Mouse (Mus musculus) heart, embryonic 11.5 days (tissue): ENCODE data around the gene Fbxw4. TPM values are rescaled to one million over a fixed set of nuclear protein-coding genes. Genes with fewer than 3 reads are reported as not detected.

Experiments
- ATAC-seq: fragments of 200-750 bp; cut with Nextera tagmentation; replicated peaks from 2 replicates; pipeline ENCODE4 v1.8.0; 2017; ENCODE audit warnings: moderate library complexity; ENCODE audit not compliant: insufficient number of reproducible peaks, low FRiP score, low TSS enrichment
- H3K27ac ChIP-seq: fragments of 300-500 bp; sonication (generic); 2 replicates; pipeline ENCODE4 v1.5.1; 2014; ENCODE audit warnings: mild to moderate bottlenecking, low read depth, low read length
- H3K27me3 ChIP-seq: fragments of 300-500 bp; sonication (generic); 2 replicates; pipeline ENCODE4 v1.6.1; 2014; ENCODE audit warnings: mild to moderate bottlenecking, low read length, mixed read lengths; ENCODE audit not compliant: control insufficient read depth, insufficient read depth
- H3K36me3 ChIP-seq: fragments of 300-500 bp; sonication (generic); 2 replicates; pipeline ENCODE4 v1.6.1; 2014; ENCODE audit warnings: mild to moderate bottlenecking, low read length, moderate library complexity, mixed read lengths; ENCODE audit not compliant: control insufficient read depth, insufficient read depth
- H3K4me1 ChIP-seq: fragments of 300-500 bp; sonication (generic); 2 replicates; pipeline ENCODE4 v1.6.1; 2014; ENCODE audit warnings: low read length; ENCODE audit not compliant: control insufficient read depth, insufficient read depth
- H3K4me2 ChIP-seq: fragments of 300-500 bp; sonication (generic); 2 replicates; pipeline ENCODE4 v1.6.1; 2014; ENCODE audit warnings: mild to moderate bottlenecking, moderate library complexity
- H3K4me3 ChIP-seq: fragments of 300-500 bp; sonication (generic); 2 replicates; pipeline ENCODE4 v1.5.1; 2014; ENCODE audit warnings: low read depth, low read length
- H3K9ac ChIP-seq: fragments of 300-500 bp; sonication (generic); 2 replicates; pipeline ENCODE4 v1.6.1; 2014; ENCODE audit warnings: mild to moderate bottlenecking, low read depth, low read length, moderate library complexity
- H3K9me3 ChIP-seq: fragments of 300-500 bp; sonication (generic); replicated peaks from 2 replicates; pipeline ENCODE4 v1.6.1; 2016; ENCODE audit warnings: low read length; ENCODE audit not compliant: control insufficient read depth
- WGBS: fragments of 180-500 bp; shearing (Covaris S2); extraction: QIAGEN DNeasy Blood & Tissue Kit; methylation state at CpG from one replicate; pipeline ENCODE4 v1.1.7; 2014; ENCODE audit not compliant: insufficient replicate concordance; 5-methylcytosine and 5-hydroxymethylcytosine counted together
- polyA plus RNA-seq: library from polyadenylated mRNA; unstranded; fragments of >200 nt; fragmentation: Nextera tagmentation; extraction: Ambion mirVana; gene quantifications from 2 replicates; pipeline ENCODE4 v1.2.1, GENCODE M21; 2014

Fbxw4 gene
- polyA plus RNA-seq, 1 experiment from 2014 or later, result 4.2 TPM

- 77% methylated on average over 4 of the region's 4 CpGs for WGBS
- Histone ChIP-seq H3K36me3 (0 out of 2 replicates have a peak, but pooled peaks cover 3% of the 10 kb centered on the region), H3K9me3 (no peaks in the 10 kb centered on the region), H3K27ac (no peak overlapping the region), H3K27me3 (no peaks in the 10 kb centered on the region), H3K9ac (no peak overlapping the region), H3K4me2 (no peak overlapping the region), H3K4me1 (no peaks in the 10 kb centered on the region), H3K4me3 (no peak overlapping the region)
- no peak for ATAC-seq
Observed at GRCm38 (mm10) chr19:45597106-45597505, 63.0 kb downstream of the Fbxw4 start.

DNA sequence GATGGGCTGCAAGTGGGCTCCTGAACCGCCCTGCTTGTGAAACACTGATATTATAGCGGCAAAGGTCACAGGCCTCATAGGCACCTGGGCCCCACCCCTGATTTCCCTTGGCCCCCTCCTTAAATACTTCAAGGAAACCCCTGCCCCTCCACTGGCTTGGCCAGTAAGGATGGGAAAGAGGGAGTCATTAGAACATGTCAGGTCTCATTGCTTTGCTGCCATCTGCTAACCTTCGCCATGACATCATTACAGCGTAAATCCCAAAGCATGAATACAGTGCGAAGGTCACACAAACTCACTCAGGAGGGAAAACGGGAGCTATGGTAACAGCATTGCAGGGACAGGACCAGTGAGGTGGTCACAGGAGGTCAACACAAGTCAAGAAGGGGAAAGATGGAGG, 63.7 kb downstream of the Fbxw4 start:
- H3K27ac ChIP-seq, result no peak overlapping the region
- no peak overlapping the region for H3K4me3 ChIP-seq
- no peaks in the 10 kb centered on the region for H3K4me1 ChIP-seq
- 81% methylated on average over 6 of the region's 6 CpGs for WGBS
- H3K4me2 ChIP-seq, result no peak overlapping the region
- H3K9ac ChIP-seq, result no peak overlapping the region
- H3K9me3 ChIP-seq, result no peaks in the 10 kb centered on the region
- no peak for ATAC-seq
- 0 out of 2 replicates have a peak, but pooled peaks cover 3% of the 10 kb centered on the region for H3K36me3 ChIP-seq
- no peaks in the 10 kb centered on the region for H3K27me3 ChIP-seq

GRCm38 (mm10) chr19:45596019-45596418, 64.1 kb downstream of the Fbxw4 start:
- no peaks in the 10 kb centered on the region for H3K4me1 ChIP-seq
- H3K9me3 ChIP-seq, result no peaks in the 10 kb centered on the region
- no peak overlapping the region for H3K4me2 ChIP-seq
- ATAC-seq, result no peak
- 0 out of 2 replicates have a peak, but pooled peaks cover under 1% of the 10 kb centered on the region for H3K36me3 ChIP-seq
- no peak overlapping the region for H3K27ac ChIP-seq
- no peak overlapping the region for H3K4me3 ChIP-seq
- 64% methylated on average over 7 of the region's 7 CpGs for WGBS
- H3K27me3 ChIP-seq, result no peaks in the 10 kb centered on the region
- H3K9ac ChIP-seq, result no peak overlapping the region

DNA sequence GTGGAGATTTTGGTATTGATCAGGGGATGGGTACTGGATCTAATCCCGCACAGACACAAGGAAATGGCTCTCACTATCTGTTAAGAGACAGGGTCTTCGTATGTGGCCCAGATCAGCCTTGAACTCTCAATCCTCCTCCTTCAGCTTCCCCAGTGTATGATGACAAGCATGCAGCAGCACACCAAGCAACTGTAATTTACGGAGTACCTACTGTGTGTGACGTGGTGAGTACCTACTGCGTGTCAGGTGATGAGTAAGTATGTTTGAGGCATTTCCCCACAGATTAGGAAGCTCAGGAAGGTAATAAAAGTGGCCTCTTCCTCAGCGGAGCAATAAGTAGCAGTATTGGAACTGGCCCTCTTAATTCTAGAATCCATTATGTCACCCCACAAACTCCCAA, 64.6 kb downstream of the Fbxw4 start:
- no peaks in the 10 kb centered on the region for H3K27me3 ChIP-seq
- H3K4me3 ChIP-seq, result no peak overlapping the region
- no peak for ATAC-seq
- 87% methylated on average over 6 of the region's 6 CpGs for whole genome bisulfite sequencing
- H3K36me3 ChIP-seq, result no peaks in the 10 kb centered on the region
- H3K9ac ChIP-seq, result no peak overlapping the region
- no peak overlapping the region for H3K4me2 ChIP-seq
- no peak overlapping the region for H3K27ac ChIP-seq
- no peaks in the 10 kb centered on the region for H3K9me3 ChIP-seq
- no peaks in the 10 kb centered on the region for H3K4me1 ChIP-seq

GRCm38 (mm10) chr19:45594079-45594478, 66.0 kb downstream of the Fbxw4 start:
- Histone ChIP-seq H3K9me3 (no peaks in the 10 kb centered on the region), H3K4me2 (no peak overlapping the region), H3K36me3 (no peaks in the 10 kb centered on the region), H3K4me3 (no peak overlapping the region), H3K27me3 (no peaks in the 10 kb centered on the region), H3K27ac (no peak overlapping the region), H3K9ac (no peak overlapping the region), H3K4me1 (no peaks in the 10 kb centered on the region)
- no peak for ATAC-seq
- WGBS, result 72% methylated on average over 7 of the region's 7 CpGs

GRCm38 (mm10) chr19:45592916-45593315, 67.2 kb downstream of the Fbxw4 start:
- H3K27ac ChIP-seq, result no peak overlapping the region
- ATAC-seq, result no peak
- H3K9ac ChIP-seq, result no peak overlapping the region
- H3K4me1 ChIP-seq, result no peaks in the 10 kb centered on the region
- H3K36me3 ChIP-seq, result no peaks in the 10 kb centered on the region
- no peak overlapping the region for H3K4me2 ChIP-seq
- H3K27me3 ChIP-seq, result no peaks in the 10 kb centered on the region
- no peaks in the 10 kb centered on the region for H3K9me3 ChIP-seq
- WGBS, result 94% methylated on average over 9 of the region's 9 CpGs
- no peak overlapping the region for H3K4me3 ChIP-seq

DNA sequence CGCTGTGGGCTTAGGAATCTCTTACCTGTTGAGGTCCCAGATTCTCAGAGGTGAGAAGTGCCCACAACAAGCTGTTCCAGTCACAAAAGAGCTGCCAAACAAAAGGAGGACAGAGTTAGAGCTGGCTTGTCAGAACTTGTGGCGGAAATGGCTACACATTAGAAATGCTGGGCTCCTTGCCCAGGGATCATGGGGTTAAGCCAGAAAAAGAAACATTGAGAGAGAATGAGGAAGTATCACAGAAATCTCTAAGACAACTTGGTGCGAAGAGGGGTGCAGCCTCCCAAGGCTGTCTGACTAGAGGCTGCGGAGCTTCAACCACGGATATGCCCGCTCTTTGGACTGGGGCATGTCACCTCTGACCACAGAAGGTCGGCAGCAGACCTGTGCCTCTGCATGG, 68.4 kb downstream of the Fbxw4 start:
- Histone ChIP-seq H3K4me1 (no peaks in the 10 kb centered on the region; the same call in 1 of the 2 replicates), H3K4me2 (no peak overlapping the region), H3K4me3 (no peak overlapping the region), H3K27ac (no peak overlapping the region), H3K36me3 (no peaks in the 10 kb centered on the region), H3K9me3 (no peaks in the 10 kb centered on the region), H3K9ac (no peak overlapping the region), H3K27me3 (no peaks in the 10 kb centered on the region)
- 80% methylated on average over 7 of the region's 7 CpGs for WGBS
- ATAC-seq, result no peak

GRCm38 (mm10) chr19:45589761-45590160, 70.4 kb downstream of the Fbxw4 start:
- H3K4me2 ChIP-seq, result no peak overlapping the region
- ATAC-seq, result no peak
- H3K9me3 ChIP-seq, result no peaks in the 10 kb centered on the region
- H3K27me3 ChIP-seq, result no peaks in the 10 kb centered on the region
- no peak overlapping the region for H3K4me3 ChIP-seq
- 91% methylated on average over 6 of the region's 6 CpGs for WGBS
- H3K36me3 ChIP-seq, result no peaks in the 10 kb centered on the region
- peaks cover 6% of the 10 kb centered on the region; the same call in 1 of the 2 replicates for H3K4me1 ChIP-seq
- H3K9ac ChIP-seq, result no peak overlapping the region
- no peak overlapping the region for H3K27ac ChIP-seq

DNA sequence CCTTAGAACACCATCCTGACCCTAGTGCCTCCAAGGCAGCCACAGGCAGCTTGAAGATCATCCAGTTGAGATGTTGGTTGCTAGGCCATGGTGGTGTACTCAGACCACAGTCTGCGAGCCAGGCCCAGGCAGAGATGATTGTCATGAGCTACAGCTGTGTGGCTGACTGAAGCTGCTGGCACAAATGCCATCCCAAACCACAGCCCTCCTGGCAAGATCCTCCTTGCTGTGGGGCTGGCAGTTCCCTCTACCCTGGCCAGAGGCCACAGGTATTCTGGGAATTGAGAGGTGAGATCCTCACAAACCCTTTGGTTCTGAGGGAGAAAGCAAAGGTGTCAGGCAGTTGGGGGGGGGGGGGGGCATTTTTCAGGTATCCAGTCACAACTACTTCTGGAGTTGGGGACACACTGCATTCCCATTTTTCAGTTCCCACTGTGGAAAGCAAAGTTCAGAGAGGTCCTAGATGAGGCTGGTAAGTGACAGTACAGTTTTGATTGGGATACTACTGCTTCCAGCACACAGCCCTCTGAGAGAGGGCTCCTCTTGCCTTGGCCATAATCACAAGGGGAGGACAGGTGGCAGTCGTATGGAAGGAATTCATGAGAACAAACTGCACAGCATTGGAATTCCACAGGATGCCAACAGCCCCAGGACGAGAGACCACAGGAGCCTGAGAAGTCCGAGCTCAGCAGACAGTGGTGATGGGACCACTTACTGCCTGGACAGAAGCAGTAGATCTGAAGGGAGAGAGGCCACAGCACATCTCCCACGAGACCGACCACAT, 72.4 kb downstream of the Fbxw4 start:
- peaks cover 6% of the 10 kb centered on the region; the same call in 1 of the 2 replicates for H3K4me1 ChIP-seq
- ATAC-seq, result no peak
- H3K27ac ChIP-seq, result no peak overlapping the region
- no peaks in the 10 kb centered on the region for H3K9me3 ChIP-seq
- H3K4me2 ChIP-seq, result no peak overlapping the region
- 62% methylated on average over 6 of the region's 6 CpGs for WGBS
- no peaks in the 10 kb centered on the region for H3K27me3 ChIP-seq
- H3K9ac ChIP-seq, result no peak overlapping the region
- no peaks in the 10 kb centered on the region for H3K36me3 ChIP-seq
- no peak overlapping the region for H3K4me3 ChIP-seq
